Mouse (Mus musculus) forebrain, embryonic 16.5 days (tissue): Measurements from ENCODE around the gene Atp2b1. TPM values are rescaled to one million over a fixed set of nuclear protein-coding genes. Genes with fewer than 3 reads are reported as not detected.

Source experiments
- ATAC-seq: fragments of 200-750 bp; cut with Nextera tagmentation; 2 replicates; pipeline ENCODE4 v1.8.0; 2017; ENCODE audit warnings: mild to moderate bottlenecking, moderate library complexity
- H3K27ac ChIP-seq: fragments of 300-500 bp; sonication (generic); 2 replicates; pipeline ENCODE4 v1.5.1; 2014; ENCODE audit warnings: low read length, control low read depth
- H3K27me3 ChIP-seq: fragments of 300-500 bp; sonication (generic); replicated peaks from 2 replicates; pipeline ENCODE4 v1.6.1; 2014; ENCODE audit warnings: low read length; ENCODE audit not compliant: control insufficient read depth, insufficient read depth
- H3K36me3 ChIP-seq: fragments of 300-500 bp; sonication (generic); 2 replicates; pipeline ENCODE4 v1.6.1; 2014; ENCODE audit not compliant: control insufficient read depth, insufficient read depth
- H3K4me1 ChIP-seq: fragments of 300-500 bp; sonication (generic); replicated peaks from 2 replicates; pipeline ENCODE4 v1.6.1; 2014; ENCODE audit warnings: low read length; ENCODE audit not compliant: control insufficient read depth, insufficient read depth
- H3K4me2 ChIP-seq: fragments of 300-500 bp; sonication (generic); 2 replicates; pipeline ENCODE4 v1.6.1; 2014; ENCODE audit warnings: mild to moderate bottlenecking, low read length, control low read depth
- H3K4me3 ChIP-seq: fragments of 300-500 bp; sonication (generic); replicated peaks from 2 replicates; pipeline ENCODE4 v1.5.1; 2014; ENCODE audit warnings: mild to moderate bottlenecking, low read length, control low read depth
- H3K9ac ChIP-seq: fragments of 300-500 bp; sonication (generic); replicated peaks from 2 replicates; pipeline ENCODE4 v1.6.1; 2014; ENCODE audit warnings: low read depth, low read length, control low read depth
- H3K9me3 ChIP-seq: fragments of 300-500 bp; sonication (generic); 2 replicates; pipeline ENCODE4 v1.6.1; 2016; ENCODE audit warnings: low read length; ENCODE audit not compliant: control insufficient read depth
- WGBS: fragments of 180-500 bp; shearing (Covaris S2); extraction: QIAGEN DNeasy Blood & Tissue Kit; methylation state at CpG from one replicate; pipeline ENCODE4 v1.1.7; 2014; 5-methylcytosine and 5-hydroxymethylcytosine counted together
- polyA plus RNA-seq: library from polyadenylated mRNA; unstranded; fragments of >200 nt; fragmentation: Nextera tagmentation; extraction: Ambion mirVana; gene quantifications from 2 replicates; pipeline ENCODE4 v1.2.1, GENCODE M21; 2015

Gene Atp2b1
- polyA plus RNA-seq, 1 experiment from 2014 or later = 200 TPM

- 94% methylated on average over 7 of the region's 7 CpGs for WGBS
- no peak overlapping the region for H3K4me2 ChIP-seq
- H3K4me1 ChIP-seq = no peaks in the 10 kb centered on the region
- H3K9me3 ChIP-seq = no peaks in the 10 kb centered on the region
- H3K36me3 ChIP-seq = no peaks in the 10 kb centered on the region
- no peaks in the 10 kb centered on the region for H3K27me3 ChIP-seq
- H3K4me3 ChIP-seq = no peak overlapping the region
- H3K27ac ChIP-seq = no peak overlapping the region
- ATAC-seq = no peak
- H3K9ac ChIP-seq = no peak overlapping the region
Measured at GRCm38 (mm10) chr10:99050093-99050492, 135.9 kb downstream of the Atp2b1 start.

GRCm38 (mm10) chr10:99053111-99053510 is 138.9 kb downstream of the Atp2b1 start:
- Histone ChIP-seq H3K27ac (no peak overlapping the region), H3K9ac (no peak overlapping the region), H3K36me3 (no peaks in the 10 kb centered on the region), H3K4me1 (no peaks in the 10 kb centered on the region), H3K4me3 (no peak overlapping the region), H3K27me3 (no peaks in the 10 kb centered on the region), H3K4me2 (no peak overlapping the region), H3K9me3 (no peaks in the 10 kb centered on the region)
- no peak for ATAC-seq

GRCm38 (mm10) chr10:99060588-99060987 is 146.4 kb downstream of the Atp2b1 start:
- Histone ChIP-seq H3K36me3 (no peaks in the 10 kb centered on the region), H3K4me1 (no peaks in the 10 kb centered on the region), H3K9ac (no peak overlapping the region), H3K4me2 (no peak overlapping the region), H3K27ac (no peak overlapping the region), H3K27me3 (no peaks in the 10 kb centered on the region), H3K9me3 (no peaks in the 10 kb centered on the region), H3K4me3 (no peak overlapping the region)
- no peak for ATAC-seq
- WGBS = 85% methylated on average over 7 of the region's 7 CpGs

GRCm38 (mm10) chr10:99061418-99061817 is 147.2 kb downstream of the Atp2b1 start:
- WGBS = 85% methylated on average over 10 of the region's 10 CpGs
- H3K27me3 ChIP-seq = no peaks in the 10 kb centered on the region
- no peak overlapping the region for H3K4me3 ChIP-seq
- H3K4me2 ChIP-seq = no peak overlapping the region
- H3K36me3 ChIP-seq = no peaks in the 10 kb centered on the region
- no peaks in the 10 kb centered on the region for H3K4me1 ChIP-seq
- no peak for ATAC-seq
- no peak overlapping the region for H3K27ac ChIP-seq
- no peak overlapping the region for H3K9ac ChIP-seq
- no peaks in the 10 kb centered on the region for H3K9me3 ChIP-seq

GRCm38 (mm10) chr10:99062546-99062945 is 148.3 kb downstream of the Atp2b1 start:
- no peak overlapping the region for H3K27ac ChIP-seq
- H3K4me3 ChIP-seq = no peak overlapping the region
- no peaks in the 10 kb centered on the region for H3K27me3 ChIP-seq
- H3K4me2 ChIP-seq = no peak overlapping the region
- no peak overlapping the region for H3K9ac ChIP-seq
- 87% methylated on average over 5 of the region's 5 CpGs for WGBS
- H3K9me3 ChIP-seq = no peaks in the 10 kb centered on the region
- no peak for ATAC-seq
- H3K4me1 ChIP-seq = no peaks in the 10 kb centered on the region
- no peaks in the 10 kb centered on the region for H3K36me3 ChIP-seq

Other genes starting within 250 kb of the Atp2b1 start
- gene Poc1b, start 192.6 kb downstream of the Atp2b1 start, polyA plus RNA-seq = 14.1 and 18.6 TPM in 2 replicates
- gene Galnt4, start 193.8 kb downstream of the Atp2b1 start, polyA plus RNA-seq = 3.2 TPM in 2 replicates
- gene Phxr2, start 211.9 kb downstream of the Atp2b1 start, polyA plus RNA-seq = 0.18 TPM in 1 of 2 replicates, not detected in the other